Mouse (Mus musculus): Measurements from ENCODE around the gene Arhgef1.

Gene Arhgef1

GRCm38 (mm10) chr7:24902630-24903443, at the start of gene Arhgef1:
Arhgef1 (plus strand) TSS chr7:24902912.
- peak; percentile 77 to 80 for DNase-seq

GRCm38 (mm10) chr7:24853233-24853563, 49.5 kb upstream of the Arhgef1 start:
- no peak for DNase-seq

GRCm38 (mm10) chr7:24853695-24854094, 49.0 kb upstream of the Arhgef1 start:
- DNase-seq = no peak

GRCm38 (mm10) chr7:24856460-24857120, 46.1 kb upstream of the Arhgef1 start:
- DNase-seq = no peak

GRCm38 (mm10) chr7:24859234-24859633, 43.5 kb upstream of the Arhgef1 start:
- DNase-seq = no peak

- DNase-seq = no peak
Measured at GRCm38 (mm10) chr7:24861913-24862312, 40.8 kb upstream of the Arhgef1 start, which contains the start of gene Gm9844. Gm9844 (plus strand) TSS chr7:24862213.

GRCm38 (mm10) chr7:24862853-24863252, 39.9 kb upstream of the Arhgef1 start:
- DNase-seq = no peak

GRCm38 (mm10) chr7:24864156-24864555, 38.6 kb upstream of the Arhgef1 start:
- no peak for DNase-seq

- no peak for DNase-seq
Measured at GRCm38 (mm10) chr7:24869080-24869479, 33.6 kb upstream of the Arhgef1 start.

GRCm38 (mm10) chr7:24869532-24870165, 33.1 kb upstream of the Arhgef1 start, which contains the start of the genes Lypd4 and Dmrtc2:
Lypd4 (minus strand) TSS chr7:24869941.
Dmrtc2 (plus strand) TSS chr7:24870057.
- DNase-seq = no peak

GRCm38 (mm10) chr7:24877588-24877987, 25.1 kb upstream of the Arhgef1 start:
- no peak for DNase-seq

- no peak for DNase-seq
Measured at GRCm38 (mm10) chr7:24879620-24880019, 23.1 kb upstream of the Arhgef1 start.

GRCm38 (mm10) chr7:24882416-24883199, 20.1 kb upstream of the Arhgef1 start:
- no peak for DNase-seq

- peak; percentile 99 for DNase-seq
Measured at GRCm38 (mm10) chr7:24883896-24884692, 18.6 kb upstream of the Arhgef1 start, which contains the start of gene Rps19. Rps19 (plus strand) TSS chr7:24884371.

- no peak for DNase-seq
Measured at GRCm38 (mm10) chr7:24884693-24885291, 17.9 kb upstream of the Arhgef1 start.

GRCm38 (mm10) chr7:24885468-24886307, 17.0 kb upstream of the Arhgef1 start:
- DNase-seq = no peak

GRCm38 (mm10) chr7:24886308-24886633, 16.4 kb upstream of the Arhgef1 start:
- DNase-seq = no peak

GRCm38 (mm10) chr7:24887096-24887495, 15.6 kb upstream of the Arhgef1 start:
- no peak for DNase-seq

GRCm38 (mm10) chr7:24889431-24890220, 13.1 kb upstream of the Arhgef1 start:
- no peak for DNase-seq

Data from lung, adult 18-20 months (tissue).